Mouse (Mus musculus): Measurements from ENCODE around the gene Itpr1. TPM values are rescaled to one million over a fixed set of nuclear protein-coding genes. Genes with fewer than 3 reads are reported as not detected.

Itpr1 gene
- polyA plus RNA-seq, 1 experiment from 2014 or later = 9.1 TPM

DNA sequence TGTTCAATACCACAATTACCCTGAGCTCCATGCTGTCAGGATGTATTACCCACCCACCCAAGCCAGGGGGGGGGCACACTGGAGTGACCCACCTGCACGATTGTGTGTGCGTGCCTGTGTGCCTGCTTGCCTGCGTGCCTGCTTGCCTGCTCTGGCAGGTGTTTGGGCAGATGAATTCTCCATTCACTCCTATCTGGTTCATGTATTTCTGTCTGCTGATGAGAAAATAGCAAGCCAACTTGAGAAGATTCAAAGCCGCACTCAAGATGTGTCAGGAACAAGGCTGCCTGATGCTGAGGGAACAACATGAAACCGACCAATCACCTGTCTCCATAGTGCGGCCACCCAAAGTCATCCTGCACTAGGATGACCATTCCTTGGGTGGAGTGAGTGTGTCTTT, 94.9 kb downstream of the Itpr1 start:
- H3K27ac ChIP-seq (replicated peaks; ENCODE audit: low read depth, low read length) = no peak overlapping the region
- H3K9ac ChIP-seq (ENCODE audit: low read depth, low read length) = no peak overlapping the region
- WGBS = 95% methylated on average over 6 of the region's 6 CpGs
- no peaks in the 10 kb centered on the region for H3K27me3 ChIP-seq (replicated peaks; ENCODE audit: control insufficient read depth, insufficient read depth, low read length)
- H3K4me1 ChIP-seq (ENCODE audit: control insufficient read depth, insufficient read depth, low read length) = peaks cover 8% of the 10 kb centered on the region
- no peaks in the 10 kb centered on the region for H3K9me3 ChIP-seq (ENCODE audit: control insufficient read depth, low read length)
- no peak overlapping the region for H3K4me3 ChIP-seq (ENCODE audit: low read depth, low read length)
- no peaks in the 10 kb centered on the region for H3K36me3 ChIP-seq (ENCODE audit: control insufficient read depth, insufficient read depth, low read length)
- no peak for DNase-seq (ENCODE audit: low spot score)
- no peak overlapping the region for H3K4me2 ChIP-seq (ENCODE audit: low read depth, low read length)
- no peak for ATAC-seq (ENCODE audit: low read depth)

- Histone ChIP-seq H3K9ac (ENCODE audit: low read depth, low read length) (no peak overlapping the region), H3K4me3 (ENCODE audit: low read depth, low read length) (no peak overlapping the region), H3K9me3 (ENCODE audit: control insufficient read depth, low read length) (no peaks in the 10 kb centered on the region), H3K27ac (replicated peaks; ENCODE audit: low read depth, low read length) (no peak overlapping the region), H3K27me3 (replicated peaks; ENCODE audit: control insufficient read depth, insufficient read depth, low read length) (no peaks in the 10 kb centered on the region), H3K4me2 (ENCODE audit: low read depth, low read length) (no peak overlapping the region), H3K36me3 (ENCODE audit: control insufficient read depth, insufficient read depth, low read length) (no peaks in the 10 kb centered on the region), H3K4me1 (ENCODE audit: control insufficient read depth, insufficient read depth, low read length) (peaks cover 8% of the 10 kb centered on the region)
- ATAC-seq (ENCODE audit: low read depth) (no peak), DNase-seq (ENCODE audit: low spot score) (no peak)
- WGBS = 68% methylated on average over 8 of the region's 8 CpGs
Measured at GRCm38 (mm10) chr6:108309391-108310182, 96.7 kb downstream of the Itpr1 start.

GRCm38 (mm10) chr6:108313056-108313455, 100.2 kb downstream of the Itpr1 start:
- Histone ChIP-seq H3K27ac (replicated peaks; ENCODE audit: low read depth, low read length) (no peak overlapping the region), H3K9ac (ENCODE audit: low read depth, low read length) (no peak overlapping the region), H3K4me1 (ENCODE audit: control insufficient read depth, insufficient read depth, low read length) (no peaks in the 10 kb centered on the region), H3K4me3 (ENCODE audit: low read depth, low read length) (no peak overlapping the region), H3K27me3 (replicated peaks; ENCODE audit: control insufficient read depth, insufficient read depth, low read length) (no peaks in the 10 kb centered on the region), H3K4me2 (ENCODE audit: low read depth, low read length) (no peak overlapping the region), H3K36me3 (ENCODE audit: control insufficient read depth, insufficient read depth, low read length) (no peaks in the 10 kb centered on the region), H3K9me3 (ENCODE audit: control insufficient read depth, low read length) (no peaks in the 10 kb centered on the region)
- WGBS = 84% methylated on average over 1 of the region's 1 CpGs
- DNase-seq (ENCODE audit: low spot score) (no peak), ATAC-seq (ENCODE audit: low read depth) (no peak)

DNA sequence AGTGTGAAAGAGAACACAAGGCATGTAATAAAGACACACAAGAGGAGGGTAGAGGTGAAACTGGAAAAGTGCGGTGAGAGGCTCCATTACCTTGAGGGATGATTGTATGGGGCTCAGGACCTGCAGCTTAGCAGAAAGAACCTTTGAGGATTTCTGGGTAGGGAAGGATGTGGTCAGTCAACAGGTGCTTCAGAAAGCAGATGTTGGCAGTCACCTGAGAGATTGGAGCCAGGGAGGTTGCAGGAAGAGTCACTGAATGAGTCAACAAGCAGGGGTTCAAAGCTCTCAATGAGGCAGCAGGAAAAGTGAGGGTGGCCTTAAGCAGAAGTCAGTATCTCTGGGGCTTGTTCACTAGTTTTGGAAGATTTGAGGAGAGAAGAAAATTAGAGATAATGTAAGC, 101.1 kb downstream of the Itpr1 start:
- H3K9ac ChIP-seq (ENCODE audit: low read depth, low read length) = no peak overlapping the region
- no peak overlapping the region for H3K27ac ChIP-seq (replicated peaks; ENCODE audit: low read depth, low read length)
- DNase-seq (ENCODE audit: low spot score) (no peak), ATAC-seq (ENCODE audit: low read depth) (no peak)
- H3K4me2 ChIP-seq (ENCODE audit: low read depth, low read length) = no peak overlapping the region
- H3K4me1 ChIP-seq (ENCODE audit: control insufficient read depth, insufficient read depth, low read length) = no peaks in the 10 kb centered on the region
- no peaks in the 10 kb centered on the region for H3K36me3 ChIP-seq (ENCODE audit: control insufficient read depth, insufficient read depth, low read length)
- H3K27me3 ChIP-seq (replicated peaks; ENCODE audit: control insufficient read depth, insufficient read depth, low read length) = no peaks in the 10 kb centered on the region
- H3K9me3 ChIP-seq (ENCODE audit: control insufficient read depth, low read length) = no peaks in the 10 kb centered on the region
- no peak overlapping the region for H3K4me3 ChIP-seq (ENCODE audit: low read depth, low read length)
- WGBS = 90% methylated on average over 1 of the region's 1 CpGs

GRCm38 (mm10) chr6:108316268-108316824, 103.5 kb downstream of the Itpr1 start:
- DNase-seq (ENCODE audit: low spot score) (no peak), ATAC-seq (ENCODE audit: low read depth) (no peak)
- Histone ChIP-seq H3K9ac (ENCODE audit: low read depth, low read length) (no peak overlapping the region), H3K4me1 (ENCODE audit: control insufficient read depth, insufficient read depth, low read length) (no peaks in the 10 kb centered on the region), H3K36me3 (ENCODE audit: control insufficient read depth, insufficient read depth, low read length) (no peaks in the 10 kb centered on the region), H3K4me3 (ENCODE audit: low read depth, low read length) (no peak overlapping the region), H3K9me3 (ENCODE audit: control insufficient read depth, low read length) (no peaks in the 10 kb centered on the region), H3K4me2 (ENCODE audit: low read depth, low read length) (no peak overlapping the region), H3K27me3 (replicated peaks; ENCODE audit: control insufficient read depth, insufficient read depth, low read length) (no peaks in the 10 kb centered on the region), H3K27ac (replicated peaks; ENCODE audit: low read depth, low read length) (no peak overlapping the region)
- 84% methylated on average over 4 of the region's 4 CpGs for WGBS

DNA sequence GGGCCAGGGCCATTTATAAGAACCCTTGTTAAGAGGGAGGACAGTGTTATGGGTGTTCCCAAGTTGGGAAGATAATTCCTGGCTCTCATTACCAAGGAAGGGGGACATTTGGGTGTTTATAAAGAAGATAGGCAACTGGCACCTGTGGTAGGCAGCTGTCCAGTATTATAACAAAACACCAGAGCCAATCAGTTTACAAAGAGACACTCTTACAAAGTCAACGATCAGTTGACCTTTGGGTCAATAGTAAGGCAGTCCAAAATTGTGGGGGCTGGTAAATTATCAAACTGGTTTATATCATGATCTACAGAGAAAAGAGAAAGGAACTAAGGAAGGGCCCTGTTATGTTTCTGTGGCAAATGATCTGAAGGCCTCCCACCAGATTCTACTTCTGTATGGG, 104.1 kb downstream of the Itpr1 start:
- ATAC-seq (ENCODE audit: low read depth) = no peak
- H3K4me1 ChIP-seq (ENCODE audit: control insufficient read depth, insufficient read depth, low read length) = no peaks in the 10 kb centered on the region

DNA sequence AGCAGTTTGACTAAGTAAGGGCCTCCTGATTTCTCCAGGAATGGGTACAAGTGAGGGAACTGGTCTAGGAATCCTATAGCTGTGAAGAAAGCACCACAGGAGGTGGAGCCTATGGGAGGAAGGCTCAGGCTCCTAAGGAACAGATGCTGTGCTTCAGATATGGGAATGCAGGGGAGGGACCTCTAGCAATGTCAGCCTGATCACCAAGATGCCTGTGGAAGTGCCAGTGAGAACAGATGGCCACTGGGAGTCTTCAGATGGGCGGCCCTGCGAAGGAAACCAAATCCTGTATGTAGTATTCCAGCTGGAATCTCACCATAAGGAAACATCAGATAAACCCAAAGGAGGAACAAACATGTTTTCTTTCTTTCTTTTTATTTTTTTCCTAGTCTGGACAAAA, 108.8 kb downstream of the Itpr1 start:
- H3K27ac ChIP-seq (replicated peaks; ENCODE audit: low read depth, low read length) = no peak overlapping the region
- ATAC-seq (ENCODE audit: low read depth) (no peak), DNase-seq (ENCODE audit: low spot score) (no peak)
- no peaks in the 10 kb centered on the region for H3K36me3 ChIP-seq (ENCODE audit: control insufficient read depth, insufficient read depth, low read length)
- no peak overlapping the region for H3K4me3 ChIP-seq (ENCODE audit: low read depth, low read length)
- no peaks in the 10 kb centered on the region for H3K27me3 ChIP-seq (replicated peaks; ENCODE audit: control insufficient read depth, insufficient read depth, low read length)
- no peaks in the 10 kb centered on the region for H3K9me3 ChIP-seq (ENCODE audit: control insufficient read depth, low read length)
- no peaks in the 10 kb centered on the region for H3K4me1 ChIP-seq (ENCODE audit: control insufficient read depth, insufficient read depth, low read length)
- H3K4me2 ChIP-seq (ENCODE audit: low read depth, low read length) = no peak overlapping the region
- 88% methylated on average over 2 of the region's 2 CpGs for WGBS
- H3K9ac ChIP-seq (ENCODE audit: low read depth, low read length) = no peak overlapping the region

More for the DNA sequence above, 104.1 kb downstream of the Itpr1 start:
- no peak for DNase-seq (ENCODE audit: low spot score)
- Histone ChIP-seq H3K27ac (replicated peaks; ENCODE audit: low read depth, low read length) (no peak overlapping the region), H3K4me3 (ENCODE audit: low read depth, low read length) (no peak overlapping the region), H3K27me3 (replicated peaks; ENCODE audit: control insufficient read depth, insufficient read depth, low read length) (no peaks in the 10 kb centered on the region), H3K4me2 (ENCODE audit: low read depth, low read length) (no peak overlapping the region), H3K36me3 (ENCODE audit: control insufficient read depth, insufficient read depth, low read length) (no peaks in the 10 kb centered on the region), H3K9me3 (ENCODE audit: control insufficient read depth, low read length) (no peaks in the 10 kb centered on the region), H3K9ac (ENCODE audit: low read depth, low read length) (no peak overlapping the region)
- 62% methylated on average over 1 of the region's 1 CpGs for WGBS

- WGBS = 80% methylated on average over 6 of the region's 6 CpGs
- Histone ChIP-seq H3K4me2 (ENCODE audit: low read depth, low read length) (no peak overlapping the region), H3K4me1 (ENCODE audit: control insufficient read depth, insufficient read depth, low read length) (no peaks in the 10 kb centered on the region), H3K36me3 (ENCODE audit: control insufficient read depth, insufficient read depth, low read length) (no peaks in the 10 kb centered on the region), H3K27me3 (replicated peaks; ENCODE audit: control insufficient read depth, insufficient read depth, low read length) (no peaks in the 10 kb centered on the region), H3K9ac (ENCODE audit: low read depth, low read length) (no peak overlapping the region), H3K9me3 (ENCODE audit: control insufficient read depth, low read length) (no peaks in the 10 kb centered on the region), H3K4me3 (ENCODE audit: low read depth, low read length) (no peak overlapping the region), H3K27ac (replicated peaks; ENCODE audit: low read depth, low read length) (no peak overlapping the region)
- ATAC-seq (ENCODE audit: low read depth) = no peak
- no peak for DNase-seq (ENCODE audit: low spot score)
Measured at GRCm38 (mm10) chr6:108324464-108325025, 111.6 kb downstream of the Itpr1 start.

GRCm38 (mm10) chr6:108325400-108325799, 112.5 kb downstream of the Itpr1 start:
- Histone ChIP-seq H3K4me1 (ENCODE audit: control insufficient read depth, insufficient read depth, low read length) (no peaks in the 10 kb centered on the region), H3K9me3 (ENCODE audit: control insufficient read depth, low read length) (no peaks in the 10 kb centered on the region), H3K27ac (replicated peaks; ENCODE audit: low read depth, low read length) (no peak overlapping the region), H3K27me3 (replicated peaks; ENCODE audit: control insufficient read depth, insufficient read depth, low read length) (no peaks in the 10 kb centered on the region), H3K4me2 (ENCODE audit: low read depth, low read length) (no peak overlapping the region), H3K9ac (ENCODE audit: low read depth, low read length) (no peak overlapping the region), H3K4me3 (ENCODE audit: low read depth, low read length) (no peak overlapping the region), H3K36me3 (ENCODE audit: control insufficient read depth, insufficient read depth, low read length) (no peaks in the 10 kb centered on the region)
- DNase-seq (ENCODE audit: low spot score) (no peak), ATAC-seq (ENCODE audit: low read depth) (no peak)
- WGBS = 92% methylated on average over 10 of the region's 10 CpGs
